In genomic region chr11:36302913-36303371, GRCm38 (mm10) we compare ENCODE assay signal across 18 mouse cellular contexts.
DNase-seq lines count a peak whose midpoint lies in the region; ATAC-seq lines count a peak whose summit lies in the region.
"Had no signal": no experiment of that assay in that cellular context is flagged by ENCODE, and none has a peak within 500 bp of the region (broad histone marks: within the 10 kb centered on the region; RNA-seq: fewer than 3 reads in every experiment).

No protein-coding gene starts in this region.

- H3K27me3 ChIP-seq in neural tube, embryonic 13.5 days: no peaks in the 10 kb centered on the region
- no peaks in the 10 kb centered on the region for H3K27me3 ChIP-seq in neural tube, embryonic 15.5 days (replicated peaks)
- no peaks in the 10 kb centered on the region for H3K27me3 ChIP-seq in embryonic facial prominence, embryonic 13.5 days
- H3K27me3 ChIP-seq in forebrain, embryonic 15.5 days: no peaks in the 10 kb centered on the region
- no peaks in the 10 kb centered on the region for H3K27me3 ChIP-seq in intestine, embryonic 15.5 days (replicated peaks)
- H3K27me3 ChIP-seq: stomach, embryonic 15.5 days had no signal

- H3K27ac ChIP-seq in neural tube, embryonic 13.5 days (replicated peaks): 0 out of 2 replicates have a peak overlapping the region, but pooled peaks have one; percentile 23
- H3K27ac ChIP-seq in neural tube, embryonic 15.5 days (replicated peaks): no peak overlapping the region
- peak overlapping the region; percentile 22; the same call in 1 of the 2 replicates for H3K27ac ChIP-seq in embryonic facial prominence, embryonic 13.5 days
- H3K27ac ChIP-seq in forebrain, embryonic 15.5 days (replicated peaks): no peak overlapping the region
- H3K27ac ChIP-seq in intestine, embryonic 15.5 days: no peak overlapping the region
- H3K27ac ChIP-seq: gastrocnemius, adult 2 months; heart, adult 2 months; liver, embryonic 14.5 days; midbrain, embryonic 10.5 days; stomach, embryonic 15.5 days had no signal

- H3K9me3 ChIP-seq in neural tube, embryonic 13.5 days: no peaks in the 10 kb centered on the region
- H3K9me3 ChIP-seq in neural tube, embryonic 15.5 days (replicated peaks): no peaks in the 10 kb centered on the region
- H3K9me3 ChIP-seq in embryonic facial prominence, embryonic 13.5 days: no peaks in the 10 kb centered on the region
- no peaks in the 10 kb centered on the region for H3K9me3 ChIP-seq in forebrain, embryonic 15.5 days
- no peaks in the 10 kb centered on the region for H3K9me3 ChIP-seq in intestine, embryonic 15.5 days
- H3K9me3 ChIP-seq: midbrain, embryonic 10.5 days; stomach, embryonic 15.5 days had no signal

- 23% methylated on average over 2 of the region's 2 CpGs for WGBS in neural tube, embryonic 13.5 days
- WGBS in neural tube, embryonic 15.5 days: 25% methylated on average over 2 of the region's 2 CpGs
- 40% methylated on average over 2 of the region's 2 CpGs for WGBS in embryonic facial prominence, embryonic 13.5 days
- WGBS in forebrain, embryonic 15.5 days: 11% methylated on average over 2 of the region's 2 CpGs
- WGBS in intestine, embryonic 15.5 days: 59% methylated on average over 2 of the region's 2 CpGs

- no peak overlapping the region for H3K9ac ChIP-seq in neural tube, embryonic 13.5 days
- H3K9ac ChIP-seq in neural tube, embryonic 15.5 days (replicated peaks): no peak overlapping the region
- no peak overlapping the region for H3K9ac ChIP-seq in embryonic facial prominence, embryonic 13.5 days
- H3K9ac ChIP-seq in forebrain, embryonic 15.5 days (replicated peaks): no peak overlapping the region
- no peak overlapping the region for H3K9ac ChIP-seq in intestine, embryonic 15.5 days
- H3K9ac ChIP-seq: liver, embryonic 14.5 days; stomach, embryonic 15.5 days had no signal

- H3K4me3 ChIP-seq in neural tube, embryonic 13.5 days: no peak overlapping the region
- no peak overlapping the region for H3K4me3 ChIP-seq in neural tube, embryonic 15.5 days (replicated peaks)
- H3K4me3 ChIP-seq in embryonic facial prominence, embryonic 13.5 days: no peak overlapping the region
- no peak overlapping the region for H3K4me3 ChIP-seq in forebrain, embryonic 15.5 days
- no peak overlapping the region for H3K4me3 ChIP-seq in intestine, embryonic 15.5 days (replicated peaks)
- H3K4me3 ChIP-seq: erythroblast, embryonic 14.5 days; heart, adult 2 months; midbrain, embryonic 10.5 days; stomach, embryonic 15.5 days had no signal

- peak; percentile 2 for DNase-seq in retina, postnatal 7 days (ENCODE audit: low read depth, low spot score)
- DNase-seq in adrenal gland, postnatal 14 days: no peak
- DNase-seq in left cerebral cortex, adult 8-10 months (ENCODE audit: low spot score in 2 of 2): no peak
- DNase-seq: cerebellum, adult 9-10 months; gastrocnemius, adult 2 months; heart, adult 2 months; heart, postnatal 14 days; kidney, adult 18-20 months had no signal

- H3K4me1 ChIP-seq in neural tube, embryonic 13.5 days (replicated peaks): peaks cover 11% of the 10 kb centered on the region
- H3K4me1 ChIP-seq in neural tube, embryonic 15.5 days: peaks cover 12% of the 10 kb centered on the region
- H3K4me1 ChIP-seq in embryonic facial prominence, embryonic 13.5 days: peaks cover 24% of the 10 kb centered on the region
- peaks cover 14% of the 10 kb centered on the region for H3K4me1 ChIP-seq in forebrain, embryonic 15.5 days
- H3K4me1 ChIP-seq in intestine, embryonic 15.5 days (replicated peaks): 0 out of 2 replicates have a peak, but pooled peaks cover 3% of the 10 kb centered on the region

- no peak overlapping the region for H3K4me2 ChIP-seq in neural tube, embryonic 13.5 days
- H3K4me2 ChIP-seq in neural tube, embryonic 15.5 days: no peak overlapping the region
- no peak overlapping the region for H3K4me2 ChIP-seq in embryonic facial prominence, embryonic 13.5 days
- no peak overlapping the region for H3K4me2 ChIP-seq in forebrain, embryonic 15.5 days (replicated peaks)
- H3K4me2 ChIP-seq in intestine, embryonic 15.5 days (replicated peaks): no peak overlapping the region
- H3K4me2 ChIP-seq: stomach, embryonic 15.5 days had no signal

- no peaks in the 10 kb centered on the region for H3K36me3 ChIP-seq in neural tube, embryonic 13.5 days
- no peaks in the 10 kb centered on the region for H3K36me3 ChIP-seq in neural tube, embryonic 15.5 days
- no peaks in the 10 kb centered on the region for H3K36me3 ChIP-seq in embryonic facial prominence, embryonic 13.5 days
- H3K36me3 ChIP-seq in forebrain, embryonic 15.5 days: no peaks in the 10 kb centered on the region
- no peaks in the 10 kb centered on the region for H3K36me3 ChIP-seq in intestine, embryonic 15.5 days
- H3K36me3 ChIP-seq: midbrain, embryonic 10.5 days; stomach, embryonic 15.5 days had no signal

- peak; percentile 36; the same call in 1 of the 2 replicates for ATAC-seq in neural tube, embryonic 13.5 days (ENCODE audit: low read depth)
- no peak for ATAC-seq in neural tube, embryonic 15.5 days (ENCODE audit: low FRiP score)
- ATAC-seq in embryonic facial prominence, embryonic 13.5 days (ENCODE audit: insufficient number of reproducible peaks, insufficient read depth, low FRiP score, low TSS enrichment, low read depth): peak; percentile 45
- peak; percentile 43; the same call in 1 of the 2 replicates for ATAC-seq in forebrain, embryonic 15.5 days (replicated peaks)
- no peak for ATAC-seq in intestine, embryonic 15.5 days
- ATAC-seq: activated CD4-positive, CD25-positive, alpha-beta regulatory T cell, adult 4 months had no signal

Comparison
In these comparisons a context has a peak if more than half of its experiments do, and no peak if none do; other contexts are left out.
1. ATAC-seq: peak in neural tube, embryonic 13.5 days (single experiment), embryonic facial prominence, embryonic 13.5 days (single experiment) and forebrain, embryonic 15.5 days (single experiment); none in neural tube, embryonic 15.5 days (single experiment) and intestine, embryonic 15.5 days (single experiment).
2. H3K27ac ChIP-seq: peak in neural tube, embryonic 13.5 days (single experiment) and embryonic facial prominence, embryonic 13.5 days (single experiment); none in neural tube, embryonic 15.5 days (single experiment), forebrain, embryonic 15.5 days (single experiment) and intestine, embryonic 15.5 days (single experiment).